In genomic region chr11:65713830-65714229, GRCm38 (mm10) we compare ENCODE assay signal across 33 mouse cellular contexts.
A peak's percentile ranks its signal among the peaks of the same experiment; 100 is the strongest.
DNase-seq lines count a peak whose midpoint lies in the region; ATAC-seq and TF ChIP-seq lines count a peak whose summit lies in the region.
"Had no signal": no experiment of that assay in that cellular context is flagged by ENCODE, and none has a peak within 500 bp of the region (broad histone marks: within the 10 kb centered on the region; RNA-seq: fewer than 3 reads in every experiment).

No protein-coding gene starts in this region.

- H3K27ac ChIP-seq in liver, embryonic 15.5 days (replicated peaks), result no peak overlapping the region
- H3K27ac ChIP-seq: hindbrain, embryonic 12.5 days; hindbrain, postnatal 0 days; intestine, embryonic 15.5 days; layer of hippocampus, adult 2 months; left cerebral cortex, adult 2 months; limb, embryonic 13.5 days; macrophage had no signal

- no peaks in the 10 kb centered on the region for H3K27me3 ChIP-seq in G1E (ENCODE audit: insufficient read depth, low read length)
- H3K27me3 ChIP-seq in liver, embryonic 15.5 days, result no peaks in the 10 kb centered on the region
- H3K27me3 ChIP-seq: CH12.LX; hindbrain, embryonic 12.5 days; intestine, embryonic 15.5 days; limb, embryonic 13.5 days had no signal

- peak; percentile 99 for ATAC-seq in G1E (ENCODE audit: extremely low read depth, insufficient number of reproducible peaks, low FRiP score, poor library complexity, severe bottlenecking)
- peak; percentile 82; the same call in 1 of the 2 replicates for ATAC-seq in liver, embryonic 15.5 days (ENCODE audit: insufficient read depth)
- ATAC-seq: forebrain, embryonic 14.5 days; hindbrain, postnatal 0 days; intestine, embryonic 15.5 days had no signal

- WGBS in liver, embryonic 15.5 days (ENCODE audit: insufficient replicate concordance), result 33% methylated on average over 4 of the region's 4 CpGs

- H3K9ac ChIP-seq in liver, embryonic 15.5 days, result no peak overlapping the region
- H3K9ac ChIP-seq: hindbrain, embryonic 12.5 days; intestine, embryonic 15.5 days; limb, embryonic 13.5 days had no signal

- DNase-seq in 416B (ENCODE audit: low read depth), result peak; percentile 70
- peak; percentile 30 for DNase-seq in G1E (ENCODE audit: low spot score)
- peak; percentile 47 for DNase-seq in c-Kit-positive CD71-positive TER-119-positive erythroid progenitor cells, embryonic 14.5 days (ENCODE audit: low spot score)
- DNase-seq in urinary bladder, postnatal 10 days (ENCODE audit: low spot score), result no peak
- DNase-seq in cerebellum, postnatal 4 days (ENCODE audit: low spot score in 2 of 2), result no peak
- no peak for DNase-seq in testis, postnatal 14 days (ENCODE audit: low spot score)
- DNase-seq in adipocyte (ENCODE audit: low spot score), result no peak
- DNase-seq: adrenal gland, adult 2 months; adrenal gland, postnatal 36 days; cerebellum, adult 11 months; cerebellum, postnatal 10 days; gastrocnemius, postnatal 25 days; heart, adult 18-20 months; heart, postnatal 36 days; kidney, adult 2 months; kidney, postnatal 36 days; lung, adult 2 months; lung, postnatal 10 days; right cerebral cortex, postnatal 14 days; thymus, adult 2 months; thymus, postnatal 4 days had no signal

- no peak for TF ChIP-seq CTCF in G1E (IDR thresholded peaks at IDR 0.05; ENCODE audit: low read depth, low read length)

- H3K36me3 ChIP-seq in G1E (replicated peaks), result peaks cover 43% of the 10 kb centered on the region
- H3K36me3 ChIP-seq in liver, embryonic 15.5 days (replicated peaks), result peaks cover 27% of the 10 kb centered on the region
- H3K36me3 ChIP-seq: intestine, embryonic 15.5 days had no signal

- no peak overlapping the region for H3K4me3 ChIP-seq in G1E (ENCODE audit: low read depth, low read length)
- no peak overlapping the region for H3K4me3 ChIP-seq in liver, embryonic 15.5 days (replicated peaks)
- H3K4me3 ChIP-seq: hindbrain, embryonic 12.5 days; intestine, embryonic 15.5 days; layer of hippocampus, adult 2 months; left cerebral cortex, adult 2 months; limb, embryonic 13.5 days; midbrain, embryonic 10.5 days had no signal

- no peak overlapping the region for H3K4me2 ChIP-seq in liver, embryonic 15.5 days
- H3K4me2 ChIP-seq: heart, embryonic 11.5 days; hindbrain, embryonic 12.5 days; intestine, embryonic 15.5 days; limb, embryonic 13.5 days had no signal

- peaks cover 31% of the 10 kb centered on the region for H3K4me1 ChIP-seq in G1E (ENCODE audit: insufficient read depth, low read depth, low read length)
- peaks cover 15% of the 10 kb centered on the region for H3K4me1 ChIP-seq in liver, embryonic 15.5 days (replicated peaks)
- H3K4me1 ChIP-seq: intestine, embryonic 15.5 days had no signal

- no peaks in the 10 kb centered on the region; the same call in 1 of the 2 replicates for H3K9me3 ChIP-seq in G1E (replicated peaks)
- no peaks in the 10 kb centered on the region for H3K9me3 ChIP-seq in liver, embryonic 15.5 days (replicated peaks)
- H3K9me3 ChIP-seq: hindbrain, embryonic 12.5 days; intestine, embryonic 15.5 days; limb, embryonic 13.5 days; midbrain, embryonic 10.5 days had no signal

Comparison
In these comparisons a context has a peak if more than half of its experiments do, and no peak if none do; other contexts are left out.
1. DNase-seq: peak in 416B (single experiment), G1E (single experiment) and c-Kit-positive CD71-positive TER-119-positive erythroid progenitor cells, embryonic 14.5 days (single experiment); none in urinary bladder, postnatal 10 days (single experiment), cerebellum, postnatal 4 days (0 of 2), testis, postnatal 14 days (single experiment) and adipocyte (single experiment).